Mouse (Mus musculus): ENCODE results near the gene Cd209f.
"Not testable (repeated sequence)": the region's sequence is repeated elsewhere in the genome, so short reads cannot be mapped to it uniquely, and the experiment has no call there.

The Cd209f gene

DNA sequence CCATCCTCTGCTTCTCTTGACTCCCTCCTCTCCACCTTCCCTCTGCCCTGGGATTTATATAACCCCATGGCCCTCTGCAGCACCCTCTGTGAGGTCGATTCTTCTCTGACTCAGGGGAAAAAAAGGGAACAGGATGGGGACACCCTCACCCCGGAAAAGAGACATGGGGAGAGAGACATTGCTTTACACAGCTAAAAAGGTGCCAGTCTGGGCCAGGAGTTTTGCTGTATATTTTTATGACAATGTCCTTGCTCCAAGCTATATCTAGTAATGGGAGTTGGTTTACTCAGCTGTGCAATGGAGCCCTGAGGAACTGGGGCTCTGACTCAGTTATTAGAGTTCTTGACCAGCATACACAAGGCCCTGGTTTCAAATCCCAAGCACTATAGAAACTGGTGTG lies at the start of gene Cd209f:
Gene Cd209f, minus strand, starts transcription at position 101 of the 400 bp plus-strand sequence.
- not testable (repeated sequence) for DNase-seq

DNA sequence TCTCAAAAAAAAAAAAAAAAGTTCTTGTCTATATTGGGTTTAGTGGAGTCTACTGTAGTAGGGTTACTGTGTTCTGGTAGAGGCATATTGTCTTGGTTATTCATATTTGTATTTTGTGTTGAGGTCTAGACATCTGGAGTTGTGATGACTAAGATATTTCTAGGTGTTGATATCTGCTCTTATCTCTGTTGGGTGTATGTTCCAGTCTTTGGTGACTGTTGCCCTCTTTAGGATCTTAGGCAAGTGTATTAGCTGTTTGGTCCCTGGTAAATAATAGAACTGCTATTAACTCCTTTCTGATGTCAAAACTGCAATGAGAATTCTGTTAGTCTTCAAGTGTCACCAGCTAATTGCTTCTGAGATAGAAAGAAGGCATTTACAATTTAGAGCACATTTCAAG lies 49.2 kb upstream of the Cd209f start:
- no peak for DNase-seq

DNA sequence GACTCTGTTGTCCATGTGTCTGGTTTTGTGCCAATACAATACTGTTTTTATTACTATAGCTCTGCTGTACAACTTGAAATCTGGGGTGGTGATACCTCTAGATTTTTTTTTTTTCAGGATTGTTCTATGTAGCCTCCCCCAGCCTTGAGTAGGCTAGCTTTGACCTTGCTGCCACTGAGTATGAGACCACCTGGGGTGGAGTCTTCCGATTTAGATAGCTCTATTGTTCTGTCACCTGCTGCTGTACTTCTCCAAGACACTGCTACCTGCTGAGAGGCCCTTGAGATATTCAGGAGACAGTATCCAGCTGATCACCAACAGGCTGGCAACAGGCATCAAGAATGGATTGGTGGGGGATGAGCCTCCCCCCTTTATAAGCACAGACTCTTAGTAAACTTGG lies 41.6 kb upstream of the Cd209f start:
- DNase-seq = no peak

DNA sequence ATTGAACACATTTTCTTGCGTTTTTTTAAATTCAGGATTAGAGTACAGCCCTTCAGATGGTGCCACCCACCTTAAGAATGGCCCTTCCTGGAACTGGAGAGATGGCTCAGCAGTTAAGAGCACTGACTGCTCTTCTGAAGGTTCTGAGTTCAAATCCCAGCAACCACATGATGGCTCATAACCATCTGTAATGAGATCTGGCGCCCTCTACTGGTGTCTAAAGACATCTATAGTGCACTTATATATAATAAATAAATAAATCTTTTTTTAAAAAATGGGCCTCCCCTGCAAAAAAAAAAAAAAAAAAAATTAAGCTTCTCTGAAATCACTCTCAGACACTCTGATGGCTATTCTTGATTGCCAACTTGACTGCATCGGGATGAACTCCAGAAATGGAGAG lies 36.1 kb upstream of the Cd209f start:
- no peak for DNase-seq

DNA sequence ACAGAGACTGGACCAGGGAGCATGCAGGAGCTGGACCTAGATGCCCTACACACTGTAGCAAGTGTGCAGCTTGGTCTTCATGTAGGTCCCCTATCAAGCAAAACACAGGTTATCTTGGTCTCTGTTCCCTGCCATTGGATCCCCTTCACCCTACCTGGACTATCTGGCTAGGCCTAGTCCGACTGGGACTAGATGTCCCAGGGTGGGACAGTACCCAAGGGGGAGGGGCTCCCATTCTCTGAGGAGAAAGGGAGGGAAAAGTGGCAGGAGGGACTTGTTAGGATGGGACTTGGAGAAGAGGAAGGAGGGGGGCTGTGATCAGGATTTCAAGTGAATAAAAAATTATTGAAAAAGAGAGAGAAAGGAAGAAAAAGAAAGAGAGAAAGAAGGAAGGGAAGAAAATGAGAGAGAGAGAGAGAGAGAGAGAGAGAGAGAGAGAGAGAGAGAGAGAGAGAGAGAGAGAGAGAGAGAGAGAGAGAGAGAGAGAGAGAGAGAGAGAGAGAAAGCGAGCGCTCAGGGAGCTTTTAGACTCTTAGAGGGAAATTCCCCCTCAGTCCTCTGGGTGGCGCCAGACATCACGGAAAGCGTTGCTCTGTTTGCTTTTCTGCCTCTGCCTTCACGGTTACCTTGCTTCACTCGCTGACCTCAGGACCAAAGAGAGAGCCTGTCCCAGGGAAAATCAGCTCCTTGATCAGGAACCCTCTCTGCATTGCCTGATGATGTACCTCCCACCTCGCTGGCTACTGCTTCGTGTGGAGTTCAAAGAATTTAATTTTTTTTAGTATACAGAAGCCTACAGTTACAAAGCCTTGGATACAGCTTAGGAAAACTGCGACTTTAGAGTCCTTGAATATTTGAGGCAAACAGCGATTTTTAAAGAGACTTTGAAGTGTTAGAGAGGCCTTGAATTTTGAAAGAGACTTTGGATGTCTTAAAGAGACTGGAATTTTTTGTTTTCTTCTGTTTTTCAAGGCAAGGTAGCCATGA lies 34.3 kb upstream of the Cd209f start:
- DNase-seq = peak; percentile 72

DNA sequence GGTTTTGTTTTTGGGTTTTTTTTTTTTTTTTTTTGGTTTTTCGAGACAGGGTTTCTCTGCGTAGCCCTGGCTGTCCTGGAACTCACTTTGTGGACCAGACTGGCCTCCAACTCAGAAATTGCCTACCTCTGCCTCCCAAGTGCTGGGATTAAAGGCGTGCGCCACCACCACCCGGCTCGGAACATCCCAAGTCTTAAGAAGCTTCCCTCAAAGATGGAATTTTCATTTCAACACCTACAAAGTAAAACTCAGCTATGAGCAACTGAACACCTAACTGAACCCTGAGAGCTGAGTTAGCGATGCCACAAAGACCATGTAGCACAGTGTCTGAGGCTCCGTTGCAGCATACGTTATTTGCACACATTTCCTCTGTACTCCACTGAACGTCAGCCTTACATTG lies 28.2 kb upstream of the Cd209f start, which contains the start of gene Cd209g:
Gene Cd209g, plus strand, starts transcription at position 301 of the 400 bp plus-strand sequence.
- no peak for DNase-seq

DNA sequence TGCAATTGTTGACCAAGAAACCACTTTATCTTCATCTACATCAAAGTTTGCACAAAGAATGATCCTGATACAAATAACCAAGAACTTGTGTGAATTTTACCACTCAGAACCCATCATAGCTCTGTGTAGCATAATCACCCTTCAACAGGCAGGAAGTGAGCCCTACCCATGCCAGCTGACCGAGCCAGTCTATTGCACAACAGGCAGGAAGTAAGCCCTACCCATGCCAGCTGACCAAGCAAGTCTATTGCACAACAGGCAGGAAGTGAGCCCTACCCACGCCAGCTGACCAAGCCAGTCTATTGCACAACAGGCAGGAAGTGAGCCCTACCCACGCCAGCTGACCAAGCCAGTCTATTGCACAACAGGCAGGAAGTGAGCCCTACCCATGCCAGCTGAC lies 17.1 kb downstream of the Cd209f start:
- DNase-seq = not testable (repeated sequence)

GRCm38 (mm10) chr8:4087180-4087722 lies 18.4 kb downstream of the Cd209f start:
- peak; percentile 2 for DNase-seq

Measured in cerebellum, adult 8-10 months (tissue).